Comparison of ENCODE assay signal across 8 mouse cellular contexts in genomic region chr2:142902905-142903895, GRCm38 (mm10). TPM values are rescaled to one million over a fixed set of nuclear protein-coding genes. Genes with fewer than 3 reads are reported as not detected.
A peak's percentile ranks its signal among the peaks of the same experiment; 100 is the strongest.
DNase-seq lines count a peak whose midpoint lies in the region; ATAC-seq lines count a peak whose summit lies in the region.

No protein-coding gene starts in this region.

- H3K4me2 ChIP-seq in heart, embryonic 13.5 days = peak overlapping the region; percentile 77
- peak overlapping the region; percentile 98 for H3K4me2 ChIP-seq in liver, embryonic 12.5 days
- H3K4me2 ChIP-seq in stomach, embryonic 15.5 days = peak overlapping the region; percentile 76

- H3K4me3 ChIP-seq in brown adipose tissue, adult 24 weeks (ENCODE audit: insufficient read depth, low read depth, low read length) = peak overlapping the region; percentile 67
- H3K4me3 ChIP-seq in heart, embryonic 13.5 days = peak overlapping the region; percentile 54
- peak overlapping the region; percentile 52 for H3K4me3 ChIP-seq in liver, embryonic 12.5 days
- H3K4me3 ChIP-seq in stomach, embryonic 15.5 days (replicated peaks) = peak overlapping the region; percentile 45

- DNase-seq in CD4-positive helper T cell, adult 2 months (ENCODE audit: low read depth, low spot score) = peak; percentile 96
- peak; percentile 62 for DNase-seq in fat pad, adult 2 months (ENCODE audit: extremely low read depth, low read depth, low spot score)
- peak; percentile 95 for DNase-seq in kidney, postnatal 10 days
- DNase-seq in natural killer cell, adult 2 months (ENCODE audit: low spot score in 2 of 2) = peak; percentile 95 to 96

- no peaks in the 10 kb centered on the region for H3K27me3 ChIP-seq in heart, embryonic 13.5 days (replicated peaks)
- H3K27me3 ChIP-seq in liver, embryonic 12.5 days (replicated peaks) = no peaks in the 10 kb centered on the region
- no peaks in the 10 kb centered on the region for H3K27me3 ChIP-seq in stomach, embryonic 15.5 days (replicated peaks)

- peak overlapping the region; percentile 80 for H3K9ac ChIP-seq in heart, embryonic 13.5 days
- peak overlapping the region; percentile 61 for H3K9ac ChIP-seq in liver, embryonic 12.5 days
- H3K9ac ChIP-seq in stomach, embryonic 15.5 days = peak overlapping the region; percentile 20; the same call in 1 of the 2 replicates

- H3K4me1 ChIP-seq in brown adipose tissue, adult 24 weeks (ENCODE audit: control insufficient read depth, insufficient read depth, insufficient read length, low read length) = peaks cover 3% of the 10 kb centered on the region
- peaks cover 18% of the 10 kb centered on the region for H3K4me1 ChIP-seq in heart, embryonic 13.5 days
- peaks cover 31% of the 10 kb centered on the region for H3K4me1 ChIP-seq in liver, embryonic 12.5 days
- H3K4me1 ChIP-seq in stomach, embryonic 15.5 days = peaks cover 4% of the 10 kb centered on the region

- no peaks in the 10 kb centered on the region for H3K9me3 ChIP-seq in heart, embryonic 13.5 days
- no peaks in the 10 kb centered on the region for H3K9me3 ChIP-seq in liver, embryonic 12.5 days (replicated peaks)
- no peaks in the 10 kb centered on the region for H3K9me3 ChIP-seq in stomach, embryonic 15.5 days

- 6% methylated on average over 34 of the region's 34 CpGs for WGBS in heart, embryonic 13.5 days
- WGBS in liver, embryonic 12.5 days (ENCODE audit: insufficient replicate concordance) = 6% methylated on average over 34 of the region's 34 CpGs
- WGBS in stomach, embryonic 15.5 days = 3% methylated on average over 34 of the region's 34 CpGs

- H3K36me3 ChIP-seq in heart, embryonic 13.5 days = no peaks in the 10 kb centered on the region
- H3K36me3 ChIP-seq in liver, embryonic 12.5 days = no peaks in the 10 kb centered on the region
- H3K36me3 ChIP-seq in stomach, embryonic 15.5 days = no peaks in the 10 kb centered on the region

- no peak overlapping the region; the same call in 1 of the 2 replicates for H3K27ac ChIP-seq in brown adipose tissue, adult 24 weeks (replicated peaks; ENCODE audit: low read depth, low read length)
- peak overlapping the region; percentile 71 for H3K27ac ChIP-seq in heart, embryonic 13.5 days (replicated peaks)
- peak overlapping the region; percentile 84 for H3K27ac ChIP-seq in liver, embryonic 12.5 days
- H3K27ac ChIP-seq in stomach, embryonic 15.5 days = peak overlapping the region; percentile 69

- peak; percentile 89 for ATAC-seq in heart, embryonic 13.5 days (ENCODE audit: extremely low read depth, insufficient number of reproducible peaks, low FRiP score, low TSS enrichment)
- peak; percentile 95 for ATAC-seq in liver, embryonic 12.5 days
- ATAC-seq in stomach, embryonic 15.5 days (ENCODE audit: insufficient read depth, low FRiP score, low read depth) = peak; percentile 96

RNA-seq across cellular contexts. Expression of gene Kif16b, which starts 1.9 kb away (rescaled TPM):
- 13.7 and 15.0 TPM in 2 replicates for polyA plus RNA-seq in brown adipose tissue, adult 24 weeks (2012; ENCODE audit: insufficient read depth, insufficient read length, missing spikeins)
- 9.1 and 9.4 TPM in 2 replicates for polyA plus RNA-seq in heart, embryonic 13.5 days (2015; fragmentation: Nextera tagmentation; extraction: Ambion mirVana)
- polyA plus RNA-seq in liver, embryonic 12.5 days (2016; fragmentation: Nextera tagmentation; extraction: Ambion mirVana) = 5.7 and 5.8 TPM in 2 replicates
- polyA plus RNA-seq in stomach, embryonic 15.5 days (2015; fragmentation: Nextera tagmentation; extraction: Ambion mirVana) = 12.5 and 13.4 TPM in 2 replicates

Comparison
In these comparisons a context has a peak if more than half of its experiments do, and no peak if none do; other contexts are left out.
1. H3K9ac ChIP-seq: peak in every context shown above with its lines; median percentile 80 in heart, embryonic 13.5 days; 61 in liver, embryonic 12.5 days; 20 in stomach, embryonic 15.5 days.